Mouse (Mus musculus) bone marrow, adult 2 months (tissue): ENCODE data around the gene Sptbn4.

Source experiments
- CTCF ChIP-seq: fragments of 200-500 bp; IDR thresholded peaks from 2 replicates; pipeline ENCODE4 v1.5.1; 2011; ENCODE audit warnings: low read length, control low read depth; ENCODE audit not compliant: control insufficient read depth, insufficient read depth
- POLR2A ChIP-seq: fragments of 200-500 bp; IDR thresholded peaks from 2 replicates; pipeline ENCODE4 v1.6.1; 2011; ENCODE audit warnings: low read depth, mild to moderate bottlenecking, control low read depth, low read length, borderline replicate concordance; ENCODE audit not compliant: control insufficient read depth

DNA sequence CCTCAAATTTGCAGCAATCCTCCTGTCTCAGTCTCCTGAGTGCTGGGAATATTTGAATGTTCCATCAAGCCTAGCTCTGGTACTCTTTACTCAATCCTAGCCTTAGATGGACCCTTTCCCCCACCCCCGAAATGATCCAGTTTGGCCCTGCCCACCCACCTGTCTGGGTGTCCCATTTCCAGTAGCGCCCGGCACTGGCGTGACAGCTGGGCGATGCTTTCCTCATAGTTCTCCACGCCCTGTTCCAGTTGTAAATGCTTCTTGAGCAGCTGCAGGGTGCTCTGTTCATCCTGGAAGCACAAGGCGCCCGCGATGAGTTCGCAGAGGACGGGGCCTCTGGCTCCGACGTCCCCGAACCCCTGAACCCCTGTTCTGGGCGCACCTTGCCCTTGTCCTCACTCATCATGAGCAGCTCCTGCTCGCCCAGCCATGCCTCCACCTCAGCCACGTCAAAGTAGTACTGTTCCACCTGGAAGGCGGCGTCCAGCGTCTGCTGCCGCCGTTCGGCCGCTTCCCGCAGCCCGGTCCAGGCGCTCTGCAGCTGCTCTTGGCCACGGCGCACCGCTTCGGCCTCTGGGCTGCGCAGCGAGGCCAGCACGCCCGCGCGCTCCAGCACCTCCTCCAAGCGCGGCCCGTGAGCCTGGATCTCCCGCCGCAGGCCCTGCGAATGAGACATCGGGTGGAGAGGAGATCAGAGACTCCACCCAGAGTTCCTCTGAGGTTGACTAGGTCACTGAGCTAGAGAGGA is 75.6 kb downstream of the Sptbn4 start:
- TF ChIP-seq POLR2A (no peak), CTCF (no peak)
